Mouse (Mus musculus): ENCODE measurements around the gene Plxnc1. TPM values are rescaled to one million over a fixed set of nuclear protein-coding genes. Genes with fewer than 3 reads are reported as not detected.

Plxnc1 gene
- polyA plus RNA-seq, 2 experiments: 2.0 to 2.1 TPM

- peaks cover 0 to 28% of the 10 kb centered on the region in 2 experiments; a peak in 3 of 4 replicates for H3K4me1 ChIP-seq (replicated peaks; ENCODE audit: control insufficient read depth in 2 of 2, insufficient read depth in 2 of 2, low read length in 1 of 2)
- H3K27me3 ChIP-seq (ENCODE audit: control insufficient read depth, insufficient read depth, low read length): no peaks in the 10 kb centered on the region
- TF ChIP-seq CTCF (IDR thresholded peaks at IDR 0.05; ENCODE audit: low read depth) (no peak), EP300 (IDR thresholded peaks at IDR 0.05; ENCODE audit: low read depth) (no peak)
- H3K9ac ChIP-seq (replicated peaks): no peak overlapping the region
- no peaks in the 10 kb centered on the region for H3K9me3 ChIP-seq (ENCODE audit: control insufficient read depth, low read length)
- 59% methylated on average over 17 of the region's 17 CpGs for WGBS (ENCODE audit: insufficient replicate concordance)
- no peak overlapping the region for H3K4me2 ChIP-seq (ENCODE audit: low read depth)
- no peak overlapping the region for H3K4me3 ChIP-seq (ENCODE audit: insufficient read depth in 1 of 2, low read depth in 2 of 2, low read length in 2 of 2)
- no peak overlapping the region for H3K27ac ChIP-seq
- no peaks in the 10 kb centered on the region for H3K36me3 ChIP-seq (replicated peaks; ENCODE audit: control insufficient read depth, insufficient read depth, low read depth)
- DNase-seq (ENCODE audit: low read depth in 3 of 3, low spot score in 3 of 3) (no peak), ATAC-seq (ENCODE audit: insufficient read depth) (no peak)
These were observed 132.5 kb downstream of the Plxnc1 start for GRCm38 (mm10) chr10:94811907-94812851.

- TF ChIP-seq CTCF (IDR thresholded peaks at IDR 0.05; ENCODE audit: low read depth): no peak
- TF ChIP-seq EP300 (IDR thresholded peaks at IDR 0.05; ENCODE audit: low read depth): no peak
- Histone ChIP-seq H3K27me3 (ENCODE audit: control insufficient read depth, insufficient read depth, low read length) (no peaks in the 10 kb centered on the region), H3K9me3 (ENCODE audit: control insufficient read depth, low read length) (no peaks in the 10 kb centered on the region), H3K4me3 (ENCODE audit: insufficient read depth in 1 of 2, low read depth in 2 of 2, low read length in 2 of 2) (no peak overlapping the region), H3K9ac (replicated peaks) (no peak overlapping the region), H3K27ac (no peak overlapping the region), H3K4me2 (ENCODE audit: low read depth) (no peak overlapping the region), H3K4me1 (replicated peaks; ENCODE audit: control insufficient read depth in 2 of 2, insufficient read depth in 2 of 2, low read length in 1 of 2) (peaks cover 0 to 28% of the 10 kb centered on the region in 2 experiments; a peak in 3 of 4 replicates), H3K36me3 (replicated peaks; ENCODE audit: control insufficient read depth, insufficient read depth, low read depth) (no peaks in the 10 kb centered on the region)
- DNase-seq (ENCODE audit: low read depth in 3 of 3, low spot score in 3 of 3) (no peak), ATAC-seq (ENCODE audit: insufficient read depth) (peak; percentile 57)
- 49% methylated on average over 7 of the region's 7 CpGs for WGBS (ENCODE audit: insufficient replicate concordance)
These were observed 134.6 kb downstream of the Plxnc1 start for GRCm38 (mm10) chr10:94809946-94810472.

DNA sequence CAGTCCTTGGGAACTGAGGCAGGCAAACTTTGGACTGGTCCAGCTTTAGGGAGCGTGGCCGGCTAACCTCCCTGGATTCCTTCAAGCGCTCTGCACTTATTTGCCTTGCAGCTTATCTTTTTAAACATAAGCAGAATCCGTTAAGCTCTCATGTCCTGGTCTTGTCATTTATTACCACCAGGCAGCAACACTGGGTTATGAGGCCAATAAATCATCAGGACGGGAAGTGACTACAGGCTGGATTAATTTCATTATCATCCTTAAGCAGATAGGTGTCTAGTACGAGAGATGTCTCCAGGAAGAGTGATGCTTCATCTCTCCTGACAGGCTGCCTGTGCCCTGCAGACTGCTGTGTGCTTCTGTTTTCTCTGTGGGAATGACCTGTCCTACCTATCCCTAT, 136.4 kb downstream of the Plxnc1 start:
- no peak overlapping the region for H3K27ac ChIP-seq
- H3K9ac ChIP-seq (replicated peaks): no peak overlapping the region
- peaks cover 0 to 28% of the 10 kb centered on the region in 2 experiments; a peak in 3 of 4 replicates for H3K4me1 ChIP-seq (replicated peaks; ENCODE audit: control insufficient read depth in 2 of 2, insufficient read depth in 2 of 2, low read length in 1 of 2)
- no peaks in the 10 kb centered on the region for H3K27me3 ChIP-seq (ENCODE audit: control insufficient read depth, insufficient read depth, low read length)
- ATAC-seq (ENCODE audit: insufficient read depth): peak; percentile 64; the same call in 1 of the 2 replicates
- DNase-seq (ENCODE audit: low read depth in 3 of 3, low spot score in 3 of 3): peak in 2 of 3 experiments; percentile 13 to 20
- no peak overlapping the region for H3K4me3 ChIP-seq (ENCODE audit: insufficient read depth in 1 of 2, low read depth in 2 of 2, low read length in 2 of 2)
- no peaks in the 10 kb centered on the region for H3K9me3 ChIP-seq (ENCODE audit: control insufficient read depth, low read length)
- TF ChIP-seq CTCF (IDR thresholded peaks at IDR 0.05; ENCODE audit: low read depth): no peak
- TF ChIP-seq EP300 (IDR thresholded peaks at IDR 0.05; ENCODE audit: low read depth): peak; percentile 60
- no peaks in the 10 kb centered on the region for H3K36me3 ChIP-seq (replicated peaks; ENCODE audit: control insufficient read depth, insufficient read depth, low read depth)
- 31% methylated on average over 6 of the region's 6 CpGs for WGBS (ENCODE audit: insufficient replicate concordance)
- no peak overlapping the region for H3K4me2 ChIP-seq (ENCODE audit: low read depth)

GRCm38 (mm10) chr10:94807323-94807722, 137.3 kb downstream of the Plxnc1 start:
- no peak for DNase-seq (ENCODE audit: low read depth in 3 of 3, low spot score in 3 of 3)
- H3K27ac ChIP-seq: no peak overlapping the region
- no peak overlapping the region for H3K9ac ChIP-seq (replicated peaks)
- no peak overlapping the region for H3K4me3 ChIP-seq (ENCODE audit: insufficient read depth in 1 of 2, low read depth in 2 of 2, low read length in 2 of 2)
- no peak overlapping the region for H3K4me2 ChIP-seq (ENCODE audit: low read depth)
- H3K27me3 ChIP-seq (ENCODE audit: control insufficient read depth, insufficient read depth, low read length): no peaks in the 10 kb centered on the region
- no peak for ATAC-seq (ENCODE audit: insufficient read depth)
- no peaks in the 10 kb centered on the region for H3K36me3 ChIP-seq (replicated peaks; ENCODE audit: control insufficient read depth, insufficient read depth, low read depth)
- H3K9me3 ChIP-seq (ENCODE audit: control insufficient read depth, low read length): no peaks in the 10 kb centered on the region
- peaks cover 0 to 24% of the 10 kb centered on the region in 2 experiments; a peak in 3 of 4 replicates for H3K4me1 ChIP-seq (replicated peaks; ENCODE audit: control insufficient read depth in 2 of 2, insufficient read depth in 2 of 2, low read length in 1 of 2)
- WGBS (ENCODE audit: insufficient replicate concordance): 66% methylated on average over 7 of the region's 7 CpGs
- TF ChIP-seq CTCF (IDR thresholded peaks at IDR 0.05; ENCODE audit: low read depth): peak; percentile 29; the same call in 1 of the 2 replicates
- TF ChIP-seq EP300 (IDR thresholded peaks at IDR 0.05; ENCODE audit: low read depth): no peak

- TF ChIP-seq CTCF (IDR thresholded peaks at IDR 0.05; ENCODE audit: low read depth) (no peak), EP300 (IDR thresholded peaks at IDR 0.05; ENCODE audit: low read depth) (no peak)
- H3K27me3 ChIP-seq (ENCODE audit: control insufficient read depth, insufficient read depth, low read length): no peaks in the 10 kb centered on the region
- no peak for DNase-seq (ENCODE audit: low read depth in 3 of 3, low spot score in 3 of 3)
- H3K4me1 ChIP-seq (replicated peaks; ENCODE audit: control insufficient read depth in 2 of 2, insufficient read depth in 2 of 2, low read length in 1 of 2): peaks cover 0 to 29% of the 10 kb centered on the region in 2 experiments; a peak in 2 of 4 replicates
- no peak overlapping the region for H3K27ac ChIP-seq
- no peak overlapping the region for H3K9ac ChIP-seq (replicated peaks)
- H3K4me3 ChIP-seq (ENCODE audit: insufficient read depth in 1 of 2, low read depth in 2 of 2, low read length in 2 of 2): no peak overlapping the region
- H3K4me2 ChIP-seq (ENCODE audit: low read depth): no peak overlapping the region
- no peaks in the 10 kb centered on the region for H3K36me3 ChIP-seq (replicated peaks; ENCODE audit: control insufficient read depth, insufficient read depth, low read depth)
- WGBS (ENCODE audit: insufficient replicate concordance): 73% methylated on average over 1 of the region's 1 CpGs
- H3K9me3 ChIP-seq (ENCODE audit: control insufficient read depth, low read length): no peaks in the 10 kb centered on the region
- ATAC-seq (ENCODE audit: insufficient read depth): no peak
These were observed 139.8 kb downstream of the Plxnc1 start for GRCm38 (mm10) chr10:94804909-94805220.

Data from liver, embryonic 14.5 days (tissue).